Mouse (Mus musculus): ENCODE data around the gene Madcam1.
"Not testable (repeated sequence)": the region's sequence is repeated elsewhere in the genome, so short reads cannot be mapped to it uniquely, and the experiment has no call there.

Madcam1 gene

DNA sequence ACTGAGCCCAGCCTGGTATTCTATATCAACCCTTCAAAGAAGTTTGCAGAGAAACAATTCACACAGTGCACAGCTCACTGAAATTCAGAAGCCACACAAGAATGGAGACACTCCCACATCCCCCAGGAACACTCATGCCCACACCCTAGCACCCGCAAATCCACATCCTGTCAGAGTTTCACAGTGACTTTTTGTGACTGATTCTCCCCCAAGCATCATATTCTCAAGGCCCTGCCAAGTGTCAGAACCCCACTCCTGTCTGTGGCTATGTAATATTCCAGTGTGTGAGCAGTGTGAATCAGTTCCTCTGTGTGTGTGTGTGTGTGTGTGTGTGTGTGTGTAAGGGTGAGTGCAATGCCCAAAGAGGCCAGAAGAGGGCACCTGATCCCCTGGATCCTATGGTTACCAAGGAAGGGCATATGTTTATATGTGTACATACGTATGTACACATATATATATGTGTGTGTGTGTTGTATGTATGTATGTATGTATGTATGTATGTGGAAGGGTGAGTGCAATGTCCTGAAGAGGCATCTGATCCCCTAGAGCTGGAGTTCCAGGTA, 27.7 kb downstream of the Madcam1 start:
- no peak for DNase-seq

DNA sequence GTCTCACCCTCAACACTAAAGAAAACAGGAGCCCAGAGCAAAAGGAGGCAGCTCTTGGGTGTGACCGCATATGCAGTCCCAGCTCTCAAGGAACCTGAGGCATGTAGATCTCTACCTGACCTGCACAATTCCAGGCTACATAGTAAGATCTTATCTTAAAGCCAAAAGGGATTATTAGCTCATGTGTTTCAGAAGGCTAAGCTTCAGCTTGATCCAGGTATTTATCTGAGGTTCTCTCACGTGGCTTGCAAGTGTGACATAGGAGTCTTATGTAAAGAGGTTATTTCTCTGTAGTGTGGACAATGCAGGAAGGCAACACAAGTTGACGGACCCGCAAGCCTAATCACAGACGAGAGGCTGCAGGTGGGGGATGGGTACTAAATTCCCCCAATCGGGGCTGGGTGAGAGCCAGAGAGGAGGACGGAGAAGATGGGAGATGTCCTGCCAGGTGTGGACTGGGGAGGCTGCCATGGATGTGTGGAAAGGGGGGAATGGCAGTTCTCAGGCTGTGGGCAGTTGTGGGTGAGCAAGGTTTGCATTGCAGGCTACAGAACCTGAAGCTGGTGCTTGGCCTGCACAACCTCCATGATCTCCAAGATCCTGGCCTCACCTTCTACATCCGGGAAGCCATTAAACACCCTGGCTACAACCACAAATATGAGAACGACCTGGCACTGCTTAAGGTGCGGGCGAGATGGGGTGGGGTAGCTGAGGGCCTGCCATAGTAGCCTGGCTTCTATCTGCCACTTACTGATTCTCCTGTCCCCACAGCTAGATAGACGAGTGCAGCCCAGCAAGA, 29.4 kb downstream of the Madcam1 start:
- no peak for DNase-seq

DNA sequence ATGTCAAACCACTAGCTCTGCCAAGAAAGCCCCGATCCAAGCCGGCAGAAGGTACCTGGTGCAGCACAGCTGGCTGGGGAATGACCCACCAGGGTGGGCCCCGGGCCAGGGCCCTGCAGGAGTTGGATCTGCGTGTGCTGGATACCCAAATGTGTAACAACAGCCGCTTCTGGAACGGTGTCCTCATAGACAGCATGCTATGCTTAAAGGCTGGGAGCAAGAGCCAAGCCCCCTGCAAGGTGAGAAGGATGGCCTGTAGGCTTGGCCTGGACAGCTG, 30.0 kb downstream of the Madcam1 start:
- no peak for DNase-seq

DNA sequence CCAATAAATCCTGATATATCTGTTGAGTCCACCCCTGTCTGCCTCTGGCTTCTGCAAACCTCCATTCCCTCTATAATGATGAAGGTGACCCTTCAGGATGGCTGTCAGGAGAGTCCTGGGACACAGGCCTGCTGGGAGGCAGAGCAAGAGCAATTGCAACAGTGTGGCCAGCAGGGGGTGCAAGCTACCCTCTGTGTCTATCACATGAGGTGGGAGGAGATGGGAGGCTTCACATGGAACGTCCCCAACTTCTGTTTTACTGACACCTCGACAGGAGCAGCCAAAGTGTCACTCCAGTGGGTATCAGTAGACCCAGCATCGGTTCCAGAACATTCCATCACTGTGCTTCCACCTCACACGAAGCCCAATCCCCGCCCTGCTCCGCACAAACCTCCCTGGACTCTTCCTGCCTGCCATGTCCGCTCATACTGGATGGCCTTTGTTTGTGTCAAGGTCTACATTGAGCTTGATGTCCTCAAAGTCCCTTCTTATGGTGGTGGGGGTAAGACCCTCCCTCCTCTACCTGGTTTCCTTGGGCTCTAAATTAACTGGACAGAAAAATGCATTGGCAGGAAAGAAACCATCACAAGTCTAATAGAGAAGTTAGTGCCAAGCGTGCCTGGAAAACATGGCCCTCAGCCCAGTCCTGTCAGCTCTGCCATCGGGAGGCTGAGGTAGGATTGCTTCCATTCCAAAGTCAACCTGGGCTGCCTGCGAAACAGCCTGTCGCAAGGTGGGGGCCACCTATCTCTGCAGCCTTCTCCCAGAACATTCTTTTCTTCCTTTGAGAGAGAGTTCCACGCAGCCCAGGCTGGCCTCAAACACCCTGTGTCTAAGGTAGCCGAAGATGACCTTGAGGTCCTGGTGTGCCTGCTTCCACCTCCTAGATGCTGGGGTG, 31.1 kb downstream of the Madcam1 start:
- DNase-seq = peak; percentile 76

DNA sequence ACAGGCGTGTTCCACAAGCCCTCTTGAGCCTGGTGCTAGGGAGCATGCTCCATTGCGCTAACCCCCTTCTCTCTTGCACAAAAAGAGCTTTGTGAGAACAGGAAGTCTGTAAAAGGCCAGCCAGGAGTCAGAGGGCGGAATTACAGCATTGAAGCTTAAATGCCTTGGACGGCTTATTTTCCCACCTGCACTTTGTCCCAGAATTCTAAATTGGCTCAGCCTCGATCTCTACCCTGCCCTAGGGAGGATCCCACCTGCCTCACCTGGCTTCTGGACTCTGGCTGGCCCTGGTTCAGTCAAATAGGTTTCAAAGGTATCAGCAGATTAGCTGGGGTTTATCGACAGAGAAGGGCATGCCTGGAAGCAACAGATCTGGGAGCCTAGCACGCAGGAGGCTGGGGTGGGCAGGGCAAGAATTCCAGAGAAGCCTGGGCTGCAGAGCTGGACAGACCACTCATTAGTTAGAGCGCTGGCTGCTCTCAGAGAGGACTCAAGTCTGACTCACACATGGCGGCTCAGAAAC, 31.8 kb downstream of the Madcam1 start:
- no peak for DNase-seq

DNA sequence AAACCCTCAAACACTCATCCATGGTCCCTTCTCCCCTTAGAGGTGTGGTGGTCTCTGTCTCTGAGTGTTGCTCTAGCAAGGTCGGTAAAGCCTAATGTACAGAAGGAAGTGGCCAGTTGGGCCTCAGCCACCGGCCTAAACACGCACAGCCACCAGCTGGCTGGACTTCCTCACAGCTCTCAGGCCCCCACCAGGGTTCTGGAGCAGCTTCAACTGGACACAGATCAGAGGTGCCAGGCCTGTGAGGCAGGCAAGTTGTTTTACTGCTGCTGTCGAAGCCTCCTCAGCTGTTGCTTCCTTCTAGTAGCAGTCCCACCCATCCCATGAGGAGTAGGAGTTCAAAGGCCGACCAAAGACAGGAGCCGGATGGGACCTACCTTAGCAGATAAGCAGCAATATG, 33.6 kb downstream of the Madcam1 start:
- DNase-seq = no peak

DNA sequence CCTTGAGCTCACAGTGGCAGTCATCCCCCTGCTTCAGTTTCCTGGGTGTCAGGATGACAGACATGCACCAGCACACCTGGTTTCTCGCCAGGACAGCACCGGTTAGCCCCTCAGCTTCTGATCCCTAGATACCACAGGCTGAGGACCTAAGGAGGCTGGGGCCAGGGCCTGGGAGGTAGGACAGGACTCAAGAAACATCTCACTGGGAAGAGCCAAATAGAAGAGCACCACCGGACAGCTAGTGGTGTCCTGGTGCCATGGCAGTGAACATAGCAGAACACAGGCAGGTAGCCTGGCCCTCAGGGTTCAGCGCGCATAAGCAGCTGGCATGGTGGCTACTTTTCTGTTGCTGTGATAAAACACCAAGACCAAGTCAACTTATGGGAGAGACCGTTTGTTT, 34.1 kb downstream of the Madcam1 start:
- DNase-seq = no peak

DNA sequence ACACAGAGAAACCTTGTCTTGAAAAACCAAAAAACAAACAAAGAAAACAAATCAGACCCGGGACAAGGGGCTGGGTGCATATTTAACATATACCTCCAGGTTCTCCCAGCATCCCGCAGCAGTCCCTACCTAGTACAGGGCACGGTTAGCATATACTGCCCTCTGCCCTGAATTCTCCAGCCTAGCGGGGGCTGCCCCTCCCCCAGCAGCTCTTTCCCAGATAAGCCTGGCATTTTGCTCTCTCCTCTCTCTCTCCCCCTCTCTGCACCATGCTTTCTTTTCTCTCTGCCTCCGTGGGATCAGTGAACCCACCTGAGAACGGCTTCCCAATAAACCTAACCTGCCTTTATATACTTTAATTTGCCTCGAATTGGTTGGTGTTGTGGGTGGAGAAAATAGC, 36.3 kb downstream of the Madcam1 start:
- no peak for DNase-seq

DNA sequence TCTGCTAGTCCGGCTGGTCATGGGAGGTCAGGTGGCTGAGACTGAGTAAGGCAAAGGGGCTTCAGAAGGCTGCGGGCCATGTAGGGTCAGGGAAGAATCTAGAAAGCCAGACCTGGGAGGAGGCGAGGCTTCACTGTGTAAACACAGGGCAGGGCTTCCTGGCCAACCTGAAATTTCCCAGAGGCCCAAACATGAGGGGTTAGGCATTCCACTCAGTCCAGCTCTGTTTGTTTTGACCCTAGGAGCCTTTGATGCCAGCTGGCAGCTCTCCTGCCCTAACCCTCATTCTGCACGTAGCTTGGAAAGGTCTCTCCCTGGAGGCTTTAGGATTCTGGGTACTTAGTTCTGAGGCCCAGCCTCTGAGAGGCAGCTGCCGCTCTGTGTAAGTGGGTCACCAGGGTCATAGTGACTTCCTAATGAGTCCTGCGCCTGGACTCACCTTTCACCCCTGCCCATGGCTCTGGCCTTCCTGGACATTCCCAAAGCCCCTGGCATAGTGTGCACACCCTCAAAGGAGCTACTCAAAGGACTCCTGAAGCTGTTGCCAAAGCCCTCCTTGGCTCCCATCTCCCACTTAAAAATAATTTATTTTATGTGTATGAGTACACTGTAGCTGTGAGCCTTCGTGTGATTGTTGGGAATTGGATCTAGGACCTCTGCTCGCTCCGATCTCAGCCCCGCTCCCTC, 37.2 kb downstream of the Madcam1 start:
- peak; percentile 64 for DNase-seq

DNA sequence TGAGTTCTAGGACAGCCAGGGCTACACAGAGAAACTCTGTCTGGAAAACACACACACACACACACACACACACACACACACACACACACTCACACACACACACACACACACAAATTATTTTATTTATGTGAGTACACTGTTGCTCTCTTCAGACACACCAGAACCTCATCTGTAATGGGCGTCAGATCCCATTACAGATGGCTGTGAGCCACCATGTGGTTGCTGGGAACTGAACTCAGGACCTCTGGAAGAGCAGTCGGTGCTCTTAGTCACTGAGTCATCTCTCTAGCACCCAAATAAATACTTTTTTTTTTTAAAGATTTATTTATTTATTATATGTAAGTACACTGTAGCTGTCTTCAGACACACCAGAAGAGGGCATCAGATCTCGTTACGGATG, 38.6 kb downstream of the Madcam1 start:
- DNase-seq = not testable (repeated sequence)

DNA sequence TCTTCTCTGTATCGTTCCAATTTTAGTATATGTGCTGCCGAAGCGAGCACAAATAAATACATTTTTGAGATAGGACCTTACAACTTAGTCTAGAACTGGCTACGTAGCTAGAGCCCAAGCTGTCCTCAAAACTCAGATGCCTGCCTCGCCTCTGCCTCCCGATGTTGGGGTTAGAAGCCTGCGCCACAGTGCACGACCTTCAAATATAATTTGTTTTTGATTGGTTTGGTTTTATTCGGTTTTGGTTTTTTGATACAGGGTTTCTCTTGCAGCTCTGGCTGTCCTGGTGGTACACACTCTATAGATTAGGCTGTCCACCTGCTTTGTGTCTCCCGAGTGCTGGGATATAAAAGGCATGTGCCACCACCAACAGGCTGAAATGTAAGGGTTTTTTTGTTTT, 39.2 kb downstream of the Madcam1 start:
- DNase-seq = no peak

DNA sequence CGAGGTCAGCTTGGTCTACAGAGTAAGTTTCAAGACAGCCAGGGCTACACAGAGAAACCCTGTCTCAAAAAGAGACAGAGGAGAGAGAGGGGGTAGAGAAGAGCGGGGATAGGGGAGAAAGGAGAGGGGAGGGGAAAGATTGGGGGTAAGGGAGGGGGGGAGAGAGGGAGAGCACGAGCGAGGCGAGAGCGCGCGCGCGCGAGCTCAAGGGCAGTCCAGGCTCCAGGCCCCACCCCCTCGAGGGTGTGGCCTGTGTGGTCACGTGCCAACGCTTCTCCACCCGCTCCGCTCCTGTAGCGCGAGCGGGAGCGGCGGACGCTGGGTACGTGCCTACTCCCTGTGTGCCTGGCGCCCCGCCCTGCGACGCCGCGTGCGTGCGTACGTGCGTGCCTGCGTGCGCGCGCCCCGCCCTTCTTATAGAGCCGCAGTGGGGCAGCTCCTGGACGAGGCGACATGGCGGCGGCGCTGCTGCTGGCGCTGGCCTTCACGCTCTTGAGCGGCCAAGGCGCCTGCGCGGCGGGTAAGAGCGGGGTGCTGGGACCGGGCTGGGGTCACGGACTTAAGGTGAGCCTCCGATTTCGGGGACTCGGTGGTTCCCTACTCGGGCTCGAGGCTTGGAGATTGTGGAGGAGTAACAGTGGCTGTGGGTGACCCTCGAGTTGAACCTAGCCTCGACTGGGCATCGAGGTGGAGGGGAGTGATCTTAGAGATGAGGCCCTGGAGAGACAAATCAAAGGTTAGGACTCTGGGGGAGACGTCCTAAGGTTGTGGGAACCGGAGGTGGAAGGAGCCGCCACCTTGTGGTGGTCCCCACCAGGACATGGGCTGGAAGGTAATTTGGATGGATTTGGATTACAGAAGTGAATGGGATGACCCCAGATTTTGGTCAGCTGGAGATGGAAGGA, 40.0 kb downstream of the Madcam1 start, which contains the start of gene Bsg:
Gene Bsg (plus strand): TSS at position 427 of the 905 bp plus-strand sequence.
- peak; percentile 99 for DNase-seq

DNA sequence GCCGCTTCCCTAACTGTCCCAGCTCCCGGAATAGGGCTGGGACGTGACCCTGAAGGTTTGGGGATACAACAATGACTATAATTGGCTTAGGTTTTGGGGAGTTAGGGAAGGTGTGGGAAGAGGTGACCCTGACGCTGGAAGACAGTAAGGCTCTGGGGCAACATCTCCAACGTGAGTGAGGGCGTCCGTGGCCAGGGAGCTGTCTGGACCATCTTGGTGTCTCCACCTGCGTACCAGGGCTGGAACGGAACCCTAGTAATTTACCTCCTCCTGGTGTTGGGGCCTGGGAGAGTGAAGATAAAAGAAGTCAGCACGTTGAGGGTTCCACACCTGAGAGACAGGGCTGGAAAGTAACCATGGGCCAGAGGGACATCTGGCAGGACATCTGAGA, 40.6 kb downstream of the Madcam1 start:
- DNase-seq = no peak

DNA sequence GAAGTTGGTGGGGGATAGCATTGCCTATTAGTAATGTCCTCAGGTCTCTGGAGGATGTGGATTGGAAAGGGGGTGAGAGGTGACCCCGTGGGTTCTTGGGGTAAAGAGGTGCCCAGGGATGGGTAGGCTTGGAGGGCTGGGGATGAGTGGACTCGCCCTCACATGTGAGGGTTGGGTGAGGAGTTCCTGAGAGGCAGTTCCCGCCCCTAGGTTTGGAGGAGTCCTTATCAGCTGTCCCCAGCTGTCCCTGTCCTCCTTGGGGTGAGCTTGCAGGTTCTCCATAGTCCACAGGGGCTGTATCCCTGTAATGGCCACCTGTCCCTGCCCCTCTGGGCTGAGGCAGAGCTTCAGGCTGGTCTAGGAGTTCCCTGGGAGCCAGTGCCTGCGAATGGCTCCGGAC, 41.6 kb downstream of the Madcam1 start:
- no peak for DNase-seq

DNA sequence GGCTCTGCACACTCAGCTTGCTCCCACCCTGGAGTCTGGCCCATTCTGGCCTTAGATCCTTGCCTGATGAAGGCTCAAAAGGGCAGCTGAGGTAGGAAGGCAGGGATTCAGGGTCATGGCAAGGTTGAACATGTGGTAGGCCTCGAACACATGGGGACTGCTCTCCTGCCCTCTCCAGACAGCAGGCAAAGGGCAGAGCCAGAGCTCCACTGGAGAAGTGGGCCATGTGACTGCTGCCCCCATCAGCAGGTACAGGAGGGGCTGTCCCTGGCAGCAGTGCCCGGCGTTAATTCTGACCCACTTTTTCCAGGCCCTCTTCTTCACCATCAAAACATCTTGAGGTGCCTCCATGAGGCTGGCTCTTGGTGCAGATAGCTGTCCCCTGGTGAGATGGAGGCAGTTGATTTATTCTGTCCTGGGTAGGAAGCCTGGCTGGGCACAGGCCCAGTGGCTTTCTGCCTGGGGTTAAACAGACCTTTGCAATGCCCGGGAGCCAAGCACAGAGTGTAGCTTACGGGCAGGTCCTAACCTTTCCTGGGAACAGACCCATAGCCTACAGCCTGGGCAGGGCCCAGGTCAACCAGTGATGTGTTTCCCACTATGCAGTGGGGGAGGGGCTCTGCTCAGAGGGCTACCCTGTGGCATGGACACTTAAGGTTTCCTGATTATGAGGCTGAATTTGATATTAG, 42.2 kb downstream of the Madcam1 start:
- peak; percentile 48 for DNase-seq

DNA sequence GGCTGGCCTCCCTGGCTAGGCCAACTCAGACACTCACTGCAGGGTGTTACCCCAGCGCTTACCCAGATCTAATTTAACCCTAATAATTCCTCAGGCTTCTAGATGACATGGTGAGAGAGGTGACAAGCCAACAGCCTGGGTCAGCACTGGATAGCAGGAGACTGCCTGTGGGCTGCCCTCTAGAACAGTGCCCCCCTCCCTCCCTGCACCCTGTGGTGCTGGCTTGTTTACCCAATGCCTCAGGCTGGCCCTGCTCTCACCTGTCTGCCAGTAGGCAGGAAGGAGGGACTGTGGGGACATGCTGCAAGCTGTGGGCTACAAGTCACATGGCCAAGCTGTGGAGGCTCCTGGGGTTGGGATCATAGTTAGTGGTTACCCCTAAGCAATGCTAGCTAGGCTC, 42.8 kb downstream of the Madcam1 start:
- no peak for DNase-seq

DNA sequence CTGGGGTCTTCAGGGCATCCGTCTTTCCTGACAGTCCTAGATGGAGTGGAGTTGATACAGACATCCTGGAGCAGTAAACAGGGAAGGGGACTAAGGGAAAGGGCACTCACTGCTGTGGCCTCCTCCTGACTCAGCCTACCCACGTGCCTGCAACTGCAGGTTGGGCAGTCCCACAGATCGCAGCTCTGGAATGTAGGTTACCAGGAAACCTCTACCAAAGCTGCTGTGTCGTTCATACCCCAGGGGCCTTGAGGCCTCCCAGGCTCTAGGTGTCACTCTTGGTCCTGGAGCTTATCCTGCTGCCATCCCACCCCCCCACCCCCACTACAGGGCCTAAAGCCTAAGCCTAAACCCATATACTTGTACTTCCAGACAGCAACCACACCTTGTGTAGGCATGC, 43.4 kb downstream of the Madcam1 start:
- no peak for DNase-seq

DNA sequence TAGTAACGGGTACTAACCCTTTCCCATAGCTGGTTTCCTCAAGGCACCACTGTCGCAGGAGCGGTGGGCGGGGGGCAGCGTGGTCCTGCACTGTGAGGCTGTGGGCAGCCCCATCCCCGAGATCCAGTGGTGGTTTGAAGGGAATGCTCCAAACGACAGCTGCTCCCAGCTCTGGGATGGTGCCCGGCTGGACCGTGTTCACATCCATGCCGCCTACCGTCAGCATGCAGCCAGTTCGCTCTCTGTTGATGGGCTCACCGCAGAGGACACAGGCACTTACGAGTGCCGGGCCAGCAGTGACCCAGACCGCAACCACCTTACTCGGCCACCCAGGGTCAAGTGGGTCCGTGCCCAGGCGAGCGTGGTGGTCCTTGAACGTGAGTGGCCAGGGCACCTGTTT, 44.3 kb downstream of the Madcam1 start:
- DNase-seq = no peak

DNA sequence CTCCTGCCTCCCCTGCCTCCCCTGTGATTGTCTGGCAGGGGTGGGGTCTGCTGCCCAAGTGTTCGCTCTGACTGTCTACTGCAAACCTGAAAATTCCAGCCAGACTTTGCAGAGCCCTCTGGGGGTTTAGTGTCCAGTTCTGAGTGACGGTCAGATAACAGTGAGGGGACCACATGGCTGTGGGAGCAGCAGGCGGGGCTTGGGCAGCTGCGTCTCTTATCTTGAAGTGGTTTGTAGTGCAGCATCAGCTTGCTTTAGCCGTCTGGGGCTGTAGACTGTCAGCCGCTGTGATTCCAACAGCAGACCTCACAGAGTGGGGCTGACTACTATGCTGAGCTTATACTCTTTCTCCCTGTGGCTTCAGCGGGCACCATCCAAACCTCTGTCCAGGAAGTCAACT, 44.9 kb downstream of the Madcam1 start:
- no peak for DNase-seq

DNA sequence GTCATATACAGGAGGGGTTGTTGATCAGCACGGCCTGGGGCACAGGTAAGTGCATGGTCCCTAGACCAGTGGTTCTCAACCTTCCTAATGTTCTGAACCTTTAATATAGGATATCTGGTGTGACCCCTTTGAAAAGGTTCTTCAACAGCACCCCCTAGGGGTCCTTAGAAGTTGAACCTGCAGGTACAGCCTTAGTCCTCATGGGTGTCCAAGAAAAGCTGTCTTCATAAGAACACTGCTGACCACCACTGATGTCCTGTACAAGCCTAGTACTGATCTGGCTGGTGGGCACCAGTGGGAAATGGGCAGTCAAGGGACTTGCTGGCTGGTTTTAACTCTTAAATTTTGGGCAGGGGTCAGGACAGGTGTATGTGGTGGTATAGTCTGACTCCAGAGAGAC, 47.7 kb downstream of the Madcam1 start:
- DNase-seq = no peak

DNA sequence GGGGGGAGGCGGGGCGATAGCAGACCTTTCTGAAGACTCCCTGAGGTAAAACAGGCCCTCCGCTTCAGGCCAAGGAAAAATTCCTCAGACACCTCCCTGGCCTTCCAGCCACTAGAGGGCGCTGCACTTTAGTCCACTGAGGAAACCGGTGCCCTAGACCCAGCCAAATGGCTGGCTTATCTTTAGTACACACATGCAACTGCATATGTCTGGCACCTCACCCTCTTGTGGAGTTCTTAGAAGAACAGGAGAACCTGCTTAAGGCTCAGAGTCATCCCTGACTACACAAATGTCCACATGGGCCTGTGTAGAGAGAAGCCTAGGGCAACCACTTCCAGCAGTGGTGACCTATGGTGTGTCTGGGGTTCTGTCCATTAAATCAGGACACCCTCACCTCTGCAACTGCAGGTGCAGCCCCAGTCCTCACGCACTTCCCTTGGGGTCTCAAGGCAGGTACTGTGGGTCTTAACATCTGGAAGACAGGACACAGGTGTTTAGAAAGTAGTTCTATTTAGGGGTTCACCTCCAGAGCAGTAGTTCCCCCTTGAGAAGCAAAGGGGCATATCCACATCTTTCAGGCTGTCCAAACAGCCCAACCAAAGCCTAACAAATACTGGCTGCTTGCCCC, 48.3 kb downstream of the Madcam1 start:
- peak; percentile 79 for DNase-seq

Measured in kidney, adult 18-20 months (tissue).